Mouse (Mus musculus) kidney, postnatal 0 days (tissue): Measurements from ENCODE around the gene Prkcz. TPM values are rescaled to one million over a fixed set of nuclear protein-coding genes. Genes with fewer than 3 reads are reported as not detected.
"Not testable (repeated sequence)": the region's sequence is repeated elsewhere in the genome, so short reads cannot be mapped to it uniquely, and the experiment has no call there.

Experiments used
- ATAC-seq: fragments of 200-750 bp; cut with Nextera tagmentation; replicated peaks from 2 replicates; pipeline ENCODE4 v1.8.0; 2017; ENCODE audit warnings: low read depth, moderate number of reproducible peaks, moderate TSS enrichment, moderate library complexity; ENCODE audit not compliant: low FRiP score
- DNase-seq: peaks from one replicate; pipeline ENCODE4 v3.0.0-alpha.2; 2016; ENCODE audit warnings: low spot score
- H3K27ac ChIP-seq: fragments of 300-500 bp; sonication (generic); 2 replicates; pipeline ENCODE4 v1.5.1; 2014; ENCODE audit warnings: mild to moderate bottlenecking
- H3K27me3 ChIP-seq: fragments of 300-500 bp; sonication (generic); 2 replicates; pipeline ENCODE4 v1.6.1; 2014; ENCODE audit warnings: low read length, mixed read lengths; ENCODE audit not compliant: insufficient read depth
- H3K36me3 ChIP-seq: fragments of 300-500 bp; sonication (generic); 2 replicates; pipeline ENCODE4 v1.6.1; 2014; ENCODE audit warnings: low read length, mixed read lengths; ENCODE audit not compliant: insufficient read depth
- H3K4me1 ChIP-seq: fragments of 300-500 bp; sonication (generic); replicated peaks from 2 replicates; pipeline ENCODE4 v1.6.1; 2014; ENCODE audit warnings: antibody characterized with exemption, low read length, mixed read lengths; ENCODE audit not compliant: insufficient read depth
- H3K4me2 ChIP-seq: fragments of 300-500 bp; sonication (generic); 2 replicates; pipeline ENCODE4 v1.6.1; 2014; ENCODE audit warnings: mild to moderate bottlenecking, low read length, moderate library complexity, mixed read lengths
- H3K4me3 ChIP-seq: fragments of 300-500 bp; sonication (generic); replicated peaks from 2 replicates; pipeline ENCODE4 v1.5.1; 2014; ENCODE audit warnings: low read depth, low read length
- H3K9ac ChIP-seq: fragments of 300-500 bp; sonication (generic); 2 replicates; pipeline ENCODE4 v1.6.1; 2014; ENCODE audit warnings: low read depth, low read length
- H3K9me3 ChIP-seq: fragments of 300-500 bp; sonication (generic); replicated peaks from 2 replicates; pipeline ENCODE4 v1.6.1; 2016; ENCODE audit warnings: low read length, inconsistent platforms, mixed read lengths
- CTCF ChIP-seq: IDR thresholded peaks from 2 replicates; pipeline ENCODE4 v1.5.1; 2016; ENCODE audit warnings: antibody characterized with exemption, low read depth, mild to moderate bottlenecking, moderate library complexity
- WGBS: fragments of 180-500 bp; shearing (Covaris S2); extraction: QIAGEN DNeasy Blood & Tissue Kit; methylation state at CpG from one replicate; pipeline ENCODE4 v1.1.7; 2014; 5-methylcytosine and 5-hydroxymethylcytosine counted together
- polyA plus RNA-seq: library from polyadenylated mRNA; unstranded; fragments of >200 nt; fragmentation: Nextera tagmentation; extraction: Ambion mirVana; gene quantifications from 2 replicates; pipeline ENCODE4 v1.2.1, GENCODE M21; 2015

Gene Prkcz
- polyA plus RNA-seq, 1 experiment from 2014 or later: 20.2 TPM

GRCm38 (mm10) chr4:155249257-155249647, 111.9 kb downstream of the Prkcz start:
- Histone ChIP-seq H3K9me3 (no peaks in the 10 kb centered on the region), H3K4me1 (peaks cover 9% of the 10 kb centered on the region), H3K4me2 (peak overlapping the region; percentile 85), H3K4me3 (peak overlapping the region; percentile 58), H3K36me3 (0 out of 2 replicates have a peak, but pooled peaks cover 5% of the 10 kb centered on the region), H3K27me3 (no peaks in the 10 kb centered on the region), H3K27ac (peak overlapping the region; percentile 96), H3K9ac (peak overlapping the region; percentile 72)
- DNase-seq: peak; percentile 98
- ATAC-seq: peak; percentile 63
- peak; percentile 98 for TF ChIP-seq CTCF
- WGBS: 0% methylated on average over 9 of the region's 9 CpGs

- WGBS: 86% methylated on average over 3 of the region's 3 CpGs
- H3K9me3 ChIP-seq, H3K4me2 ChIP-seq, H3K27me3 ChIP-seq, DNase-seq, H3K27ac ChIP-seq, ATAC-seq, H3K36me3 ChIP-seq, H3K9ac ChIP-seq, H3K4me1 ChIP-seq, H3K4me3 ChIP-seq: not testable (repeated sequence)
- TF ChIP-seq CTCF: peak; percentile 53
These were observed 113.1 kb downstream of the Prkcz start for GRCm38 (mm10) chr4:155248054-155248453.

- peak; percentile 68 for DNase-seq
These were observed 114.5 kb downstream of the Prkcz start for GRCm38 (mm10) chr4:155246691-155247105.

GRCm38 (mm10) chr4:155245770-155246492, 115.2 kb downstream of the Prkcz start:
- peak overlapping the region; percentile 55 for H3K27ac ChIP-seq
- no peak for TF ChIP-seq CTCF
- WGBS: 46% methylated on average over 6 of the region's 6 CpGs
- no peaks in the 10 kb centered on the region for H3K36me3 ChIP-seq
- H3K9ac ChIP-seq: peak overlapping the region; percentile 35; the same call in 1 of the 2 replicates
- no peak overlapping the region for H3K4me2 ChIP-seq
- no peak for ATAC-seq
- no peaks in the 10 kb centered on the region for H3K9me3 ChIP-seq
- no peak overlapping the region for H3K4me3 ChIP-seq
- H3K4me1 ChIP-seq: peaks cover 9% of the 10 kb centered on the region; the same call in 1 of the 2 replicates
- DNase-seq: no peak
- no peaks in the 10 kb centered on the region for H3K27me3 ChIP-seq

More at GRCm38 (mm10) chr4:155246691-155247105, 114.5 kb downstream of the Prkcz start:
- Histone ChIP-seq H3K9me3 (no peaks in the 10 kb centered on the region), H3K27ac (peak overlapping the region; percentile 55), H3K4me3 (no peak overlapping the region), H3K4me1 (peaks cover 9% of the 10 kb centered on the region), H3K27me3 (no peaks in the 10 kb centered on the region), H3K36me3 (no peaks in the 10 kb centered on the region), H3K9ac (peak overlapping the region; percentile 35; the same call in 1 of the 2 replicates), H3K4me2 (no peak overlapping the region)
- ATAC-seq: no peak; the same call in 1 of the 2 replicates
- WGBS: 42% methylated on average over 12 of the region's 12 CpGs
- TF ChIP-seq CTCF: peak; percentile 34; the same call in 1 of the 2 replicates

GRCm38 (mm10) chr4:155243233-155243632, 117.9 kb downstream of the Prkcz start:
- TF ChIP-seq CTCF: no peak
- ATAC-seq: no peak
- 88% methylated on average over 12 of the region's 12 CpGs for WGBS

GRCm38 (mm10) chr4:155242292-155242691, 118.9 kb downstream of the Prkcz start:
- DNase-seq: no peak
- Histone ChIP-seq H3K4me2 (no peak overlapping the region), H3K27me3 (no peaks in the 10 kb centered on the region), H3K36me3 (no peaks in the 10 kb centered on the region), H3K4me3 (no peak overlapping the region), H3K4me1 (peaks cover 18% of the 10 kb centered on the region), H3K9me3 (no peaks in the 10 kb centered on the region), H3K27ac (no peak overlapping the region), H3K9ac (no peak overlapping the region)
- TF ChIP-seq CTCF: no peak
- ATAC-seq: no peak
- WGBS: 87% methylated on average over 5 of the region's 5 CpGs

More at GRCm38 (mm10) chr4:155243233-155243632, 117.9 kb downstream of the Prkcz start:
- H3K4me3 ChIP-seq: no peak overlapping the region
- peaks cover 9% of the 10 kb centered on the region; the same call in 1 of the 2 replicates for H3K4me1 ChIP-seq
- no peak overlapping the region for H3K27ac ChIP-seq
- no peak for DNase-seq
- H3K27me3 ChIP-seq: no peaks in the 10 kb centered on the region
- no peaks in the 10 kb centered on the region for H3K36me3 ChIP-seq
- no peaks in the 10 kb centered on the region for H3K9me3 ChIP-seq
- no peak overlapping the region for H3K4me2 ChIP-seq
- no peak overlapping the region for H3K9ac ChIP-seq
